Mouse (Mus musculus) stomach, embryonic 15.5 days (tissue): ENCODE data around the gene Tm9sf3. TPM values are rescaled to one million over a fixed set of nuclear protein-coding genes. Genes with fewer than 3 reads are reported as not detected.

ENCODE experiments used
- polyA plus RNA-seq: library from polyadenylated mRNA; unstranded; fragments of >200 nt; fragmentation: Nextera tagmentation; extraction: Ambion mirVana; gene quantifications from 2 replicates; pipeline ENCODE4 v1.2.1, GENCODE M21; 2015

The Tm9sf3 gene
- polyA plus RNA-seq, 1 experiment from 2014 or later: 155 TPM

Other genes with a start within 250 kb of the Tm9sf3 start
- gene Dntt, start 234.7 kb downstream of the Tm9sf3 start, polyA plus RNA-seq: 0.06 TPM in 1 of 2 replicates, not detected in the other
- gene Opalin, start 186.9 kb downstream of the Tm9sf3 start, polyA plus RNA-seq: not detected in 2 replicates
- gene Tll2, start 57.2 kb downstream of the Tm9sf3 start, polyA plus RNA-seq: 0.08 and 0.14 TPM in 2 replicates
- 10.5 and 13.8 TPM in 2 replicates for gene Pik3ap1, start 121.1 kb upstream of the Tm9sf3 start, polyA plus RNA-seq
- 19.4 and 22.9 TPM in 2 replicates for gene Lcor, start 218.6 kb upstream of the Tm9sf3 start, polyA plus RNA-seq